Mouse (Mus musculus) embryonic facial prominence, embryonic 13.5 days (tissue): ENCODE measurements around the gene Cldn34c2. TPM values are rescaled to one million over a fixed set of nuclear protein-coding genes. Genes with fewer than 3 reads are reported as not detected.
"Not testable (repeated sequence)": the region's sequence is repeated elsewhere in the genome, so short reads cannot be mapped to it uniquely, and the experiment has no call there.

Experiments used
- ATAC-seq: fragments of 200-750 bp; cut with Nextera tagmentation; 2 replicates; pipeline ENCODE4 v1.8.0; 2017; ENCODE audit warnings: low read depth; ENCODE audit not compliant: insufficient number of reproducible peaks, insufficient read depth, low FRiP score, low TSS enrichment
- H3K27ac ChIP-seq: fragments of 300-500 bp; sonication (generic); 2 replicates; pipeline ENCODE4 v1.5.1; 2015; ENCODE audit warnings: moderate library complexity, mild to moderate bottlenecking, inconsistent platforms
- H3K27me3 ChIP-seq: fragments of 300-500 bp; sonication (generic); 2 replicates; pipeline ENCODE4 v1.6.1; 2015; ENCODE audit warnings: mild to moderate bottlenecking, inconsistent platforms
- H3K36me3 ChIP-seq: fragments of 300-500 bp; sonication (generic); 2 replicates; pipeline ENCODE4 v1.6.1; 2015; ENCODE audit warnings: mild to moderate bottlenecking, inconsistent platforms
- H3K4me1 ChIP-seq: fragments of 300-500 bp; sonication (generic); 2 replicates; pipeline ENCODE4 v1.6.1; 2015; ENCODE audit warnings: inconsistent platforms
- H3K4me2 ChIP-seq: fragments of 300-500 bp; sonication (generic); 2 replicates; pipeline ENCODE4 v1.6.1; 2015; ENCODE audit warnings: moderate library complexity, mild to moderate bottlenecking, inconsistent platforms
- H3K4me3 ChIP-seq: fragments of 300-500 bp; sonication (generic); 2 replicates; pipeline ENCODE4 v1.5.1; 2015; ENCODE audit warnings: mild to moderate bottlenecking, inconsistent platforms
- H3K9ac ChIP-seq: fragments of 300-500 bp; sonication (generic); 2 replicates; pipeline ENCODE4 v1.6.1; 2015; ENCODE audit warnings: mild to moderate bottlenecking, inconsistent platforms
- H3K9me3 ChIP-seq: fragments of 300-500 bp; sonication (generic); 2 replicates; pipeline ENCODE4 v1.6.1; 2016; ENCODE audit warnings: inconsistent platforms
- WGBS: fragments of 180-500 bp; shearing (Covaris S2); methylation state at CpG from one replicate; pipeline ENCODE4 v1.1.7; 2015; ENCODE audit warnings: mixed read lengths; 5-methylcytosine and 5-hydroxymethylcytosine counted together
- polyA plus RNA-seq: library from polyadenylated mRNA; unstranded; fragments of >200 nt; fragmentation: Nextera tagmentation; extraction: Ambion mirVana; gene quantifications from 2 replicates; pipeline ENCODE4 v1.2.1, GENCODE M21; 2015

The Cldn34c2 gene
- not detected in 2 replicates for polyA plus RNA-seq

GRCm38 (mm10) chrX:123581400-123581799 is at the start of gene Cldn34c2:
Cldn34c2 (plus strand) TSS chrX:123581700.
- H3K9me3 ChIP-seq, H3K4me2 ChIP-seq, H3K4me1 ChIP-seq, H3K36me3 ChIP-seq, H3K27ac ChIP-seq, ATAC-seq, H3K9ac ChIP-seq, H3K4me3 ChIP-seq, H3K27me3 ChIP-seq: not testable (repeated sequence)

GRCm38 (mm10) chrX:123551378-123551777 is 30.1 kb upstream of the Cldn34c2 start:
- ATAC-seq = not testable (repeated sequence)

GRCm38 (mm10) chrX:123612158-123612828 is 30.8 kb downstream of the Cldn34c2 start:
- H3K9ac ChIP-seq, H3K27me3 ChIP-seq, H3K9me3 ChIP-seq, H3K4me3 ChIP-seq, H3K4me1 ChIP-seq, H3K4me2 ChIP-seq, H3K36me3 ChIP-seq, ATAC-seq, H3K27ac ChIP-seq: not testable (repeated sequence)
- WGBS = 84% methylated on average over 9 of the region's 12 CpGs

More at GRCm38 (mm10) chrX:123551378-123551777, 30.1 kb upstream of the Cldn34c2 start:
- not testable (repeated sequence) for H3K27ac ChIP-seq, H3K9me3 ChIP-seq, H3K36me3 ChIP-seq, H3K4me3 ChIP-seq, H3K4me1 ChIP-seq, H3K9ac ChIP-seq, H3K27me3 ChIP-seq, H3K4me2 ChIP-seq
- WGBS = 87% methylated on average over 13 of the region's 13 CpGs

Other genes with a start within 250 kb of the Cldn34c2 start
- not detected in 2 replicates for gene Gm17467, start 123.1 kb downstream of the Cldn34c2 start, polyA plus RNA-seq
- not detected in 2 replicates for gene Cldn34c3, start 212.0 kb downstream of the Cldn34c2 start, polyA plus RNA-seq